Mouse (Mus musculus) natural killer cell, adult 2 months (primary cell): Measurements from ENCODE around the gene Vps8.

Experiments
- DNase-seq, 2 experiments: peaks; one replicate each; pipeline ENCODE4 v3.0.0; 2022; ENCODE audit warnings: low spot score in 2 of 2

Gene Vps8

GRCm38 (mm10) chr16:21628061-21628591 is 205.2 kb downstream of the Vps8 start:
- DNase-seq: no peak

- DNase-seq: no peak
Measured at GRCm38 (mm10) chr16:21630614-21631013, 207.7 kb downstream of the Vps8 start.

- no peak for DNase-seq
Measured at GRCm38 (mm10) chr16:21631815-21632222, 208.9 kb downstream of the Vps8 start.

GRCm38 (mm10) chr16:21634460-21634859 is 211.5 kb downstream of the Vps8 start:
- no peak for DNase-seq

- DNase-seq: no peak
Measured at GRCm38 (mm10) chr16:21636156-21636853, 213.4 kb downstream of the Vps8 start.

GRCm38 (mm10) chr16:21637201-21637819 is 214.4 kb downstream of the Vps8 start:
- no peak for DNase-seq

GRCm38 (mm10) chr16:21640766-21641499 is 218.0 kb downstream of the Vps8 start:
- no peak for DNase-seq

GRCm38 (mm10) chr16:21641944-21642343 is 219.0 kb downstream of the Vps8 start:
- DNase-seq: no peak

- DNase-seq: no peak
Measured at GRCm38 (mm10) chr16:21642906-21643305, 220.0 kb downstream of the Vps8 start.

GRCm38 (mm10) chr16:21643621-21644041 is 220.7 kb downstream of the Vps8 start:
- DNase-seq: no peak

- DNase-seq: no peak
Measured at GRCm38 (mm10) chr16:21644066-21644561, 221.2 kb downstream of the Vps8 start.

- DNase-seq: no peak
Measured at GRCm38 (mm10) chr16:21644574-21644973, 221.7 kb downstream of the Vps8 start.

GRCm38 (mm10) chr16:21645915-21646314 is 223.0 kb downstream of the Vps8 start:
- DNase-seq: no peak

GRCm38 (mm10) chr16:21646496-21646895 is 223.6 kb downstream of the Vps8 start:
- no peak for DNase-seq

GRCm38 (mm10) chr16:21648800-21649199 is 225.9 kb downstream of the Vps8 start:
- no peak for DNase-seq

- no peak for DNase-seq
Measured at GRCm38 (mm10) chr16:21650289-21650688, 227.4 kb downstream of the Vps8 start.

GRCm38 (mm10) chr16:21651161-21651560 is 228.2 kb downstream of the Vps8 start:
- DNase-seq: no peak

GRCm38 (mm10) chr16:21653151-21653550 is 230.2 kb downstream of the Vps8 start:
- DNase-seq: no peak

- no peak for DNase-seq
Measured at GRCm38 (mm10) chr16:21654384-21654783, 231.5 kb downstream of the Vps8 start.

GRCm38 (mm10) chr16:21655291-21655690 is 232.4 kb downstream of the Vps8 start:
- no peak for DNase-seq

GRCm38 (mm10) chr16:21655961-21656360 is 233.0 kb downstream of the Vps8 start:
- no peak for DNase-seq

- no peak for DNase-seq
Measured at GRCm38 (mm10) chr16:21664633-21665363, 241.9 kb downstream of the Vps8 start.
